Mouse (Mus musculus) layer of hippocampus, adult 2 months (tissue): Measurements from ENCODE around the gene Nrip2. TPM values are rescaled to one million over a fixed set of nuclear protein-coding genes. Genes with fewer than 3 reads are reported as not detected.

Source experiments
- DNase-seq, 2 experiments: peaks; one replicate each; pipeline ENCODE4 v3.0.0; 2022; ENCODE audit warnings: low spot score in 2 of 2
- H3K27ac ChIP-seq: fragments of 200-600 bp; 2 replicates; pipeline ENCODE4 v1.8.1; 2022
- H3K4me3 ChIP-seq: fragments of 200-600 bp; 2 replicates; pipeline ENCODE4 v1.8.1; 2022; ENCODE audit warnings: mild to moderate bottlenecking
- CTCF ChIP-seq: fragments of 200-600 bp; conservative IDR thresholded peaks from 2 replicates; pipeline ENCODE4 v1.8.1; 2022; ENCODE audit warnings: antibody characterized with exemption, mild to moderate bottlenecking, moderate library complexity
- total RNA-seq, 2 experiments: library from RNA; stranded (reverse); gene quantifications; 2 replicates each; pipeline ENCODE4 v1.2.3; 2021

Nrip2 gene
- total RNA-seq, 2 experiments from 2014 or later = 18.4 to 20.3 TPM

GRCm38 (mm10) chr6:128433566-128433965 is 34.5 kb downstream of the Nrip2 start:
- Histone ChIP-seq H3K4me3 (no peak overlapping the region), H3K27ac (no peak overlapping the region)
- TF ChIP-seq CTCF = no peak
- no peak for DNase-seq

- Histone ChIP-seq H3K4me3 (no peak overlapping the region), H3K27ac (no peak overlapping the region)
- DNase-seq = no peak
- no peak for TF ChIP-seq CTCF
Observed at GRCm38 (mm10) chr6:128435474-128435873, 36.4 kb downstream of the Nrip2 start.

- no peak overlapping the region; the same call in 1 of the 2 replicates for H3K4me3 ChIP-seq
- TF ChIP-seq CTCF = no peak
- no peak for DNase-seq
- no peak overlapping the region for H3K27ac ChIP-seq
Observed at GRCm38 (mm10) chr6:128436356-128437005, 37.4 kb downstream of the Nrip2 start.

- peak overlapping the region; percentile 96 for H3K27ac ChIP-seq
- peak overlapping the region; percentile 92 for H3K4me3 ChIP-seq
- DNase-seq = no peak
- TF ChIP-seq CTCF = no peak
Observed at GRCm38 (mm10) chr6:128437288-128437687, 38.2 kb downstream of the Nrip2 start.

GRCm38 (mm10) chr6:128437731-128438316 is 38.7 kb downstream of the Nrip2 start:
- Histone ChIP-seq H3K27ac (peak overlapping the region; percentile 96), H3K4me3 (peak overlapping the region; percentile 92)
- no peak for TF ChIP-seq CTCF
- DNase-seq = peak in 1 of 2 experiments; percentile 56

DNA sequence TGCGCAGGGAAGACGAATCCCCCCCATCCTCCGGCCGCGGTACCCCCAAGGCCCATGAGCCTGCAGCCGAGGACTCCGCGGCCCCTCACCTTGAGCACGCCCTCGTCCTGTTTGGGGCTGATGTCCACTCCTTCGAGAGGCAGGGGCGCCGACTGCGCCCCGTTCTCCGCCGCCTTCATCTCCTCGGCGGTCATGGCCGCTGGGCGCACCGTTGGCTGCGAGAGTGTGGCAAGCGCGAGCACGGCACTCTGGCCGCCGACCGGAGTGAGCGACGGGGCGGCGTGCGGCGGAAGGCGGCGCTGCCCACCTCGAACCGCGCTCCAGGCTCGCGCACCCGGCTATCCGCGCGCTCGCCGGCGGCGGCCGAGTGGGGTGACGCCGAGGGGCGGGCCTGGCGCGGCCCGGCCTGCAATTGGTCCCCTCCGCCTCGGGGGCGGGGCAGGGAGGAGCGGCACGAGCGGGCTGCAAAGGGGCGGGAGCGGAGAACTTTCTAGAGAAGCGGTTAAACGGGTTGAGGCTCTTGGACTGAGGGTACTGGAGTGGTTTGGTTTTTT is 39.3 kb downstream of the Nrip2 start, which contains the start of gene Fkbp4:
TSS of gene Fkbp4 (minus strand) at position 361 of the 554 bp plus-strand sequence.
- peak; percentile 93 for DNase-seq
- TF ChIP-seq CTCF = peak; percentile 33; the same call in 1 of the 2 replicates
- peak within 1 kb of the TSS; percentile 92 for H3K4me3 ChIP-seq
- peak within 1 kb of the TSS; percentile 96 for H3K27ac ChIP-seq

DNA sequence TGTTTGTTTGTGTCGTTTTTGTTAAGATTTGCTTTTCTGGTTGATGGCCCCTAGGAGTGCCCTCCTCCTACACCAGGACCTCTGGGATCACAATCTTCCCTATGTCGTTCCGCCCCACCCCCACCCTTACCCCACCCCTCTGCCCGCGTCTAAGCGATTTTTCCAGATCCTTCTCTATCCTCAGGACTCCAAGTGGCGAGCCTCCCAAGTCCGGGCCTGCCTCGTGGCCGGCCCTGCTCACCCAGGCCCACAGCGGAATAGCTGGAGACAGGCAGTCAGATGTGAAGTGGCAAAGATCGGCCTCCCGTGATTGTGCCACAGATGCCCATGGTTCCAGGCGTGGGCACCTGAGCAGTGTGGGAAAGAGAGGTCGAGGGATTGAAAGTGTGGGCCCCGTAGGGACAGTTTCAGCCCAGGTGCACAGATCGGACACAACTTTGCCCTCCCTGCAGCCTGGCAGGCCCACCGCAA is 39.8 kb downstream of the Nrip2 start:
- Histone ChIP-seq H3K27ac (peak overlapping the region; percentile 57), H3K4me3 (peak overlapping the region; percentile 92)
- no peak for DNase-seq
- no peak for TF ChIP-seq CTCF

DNA sequence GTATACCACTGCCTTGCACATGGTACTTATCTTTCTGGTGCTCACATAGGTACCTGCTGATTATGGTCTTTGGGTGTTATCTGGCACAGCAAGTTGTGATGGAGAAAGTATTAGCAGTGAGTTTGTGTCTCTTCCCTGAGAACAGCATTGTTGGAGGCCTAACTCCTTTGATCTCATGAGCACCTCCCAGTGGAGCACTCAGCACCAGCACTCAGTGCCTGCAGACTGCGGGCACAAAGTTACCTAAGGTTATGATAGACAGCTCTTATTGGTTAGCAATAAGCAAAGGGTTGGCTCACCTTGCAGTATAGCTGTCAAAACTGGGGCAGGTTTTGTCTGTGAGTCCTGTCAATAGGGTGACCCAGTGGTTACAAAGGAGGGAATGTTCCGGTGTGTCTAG is 41.1 kb downstream of the Nrip2 start:
- Histone ChIP-seq H3K4me3 (no peak overlapping the region), H3K27ac (no peak overlapping the region)
- no peak for DNase-seq
- TF ChIP-seq CTCF = peak; percentile 40

DNA sequence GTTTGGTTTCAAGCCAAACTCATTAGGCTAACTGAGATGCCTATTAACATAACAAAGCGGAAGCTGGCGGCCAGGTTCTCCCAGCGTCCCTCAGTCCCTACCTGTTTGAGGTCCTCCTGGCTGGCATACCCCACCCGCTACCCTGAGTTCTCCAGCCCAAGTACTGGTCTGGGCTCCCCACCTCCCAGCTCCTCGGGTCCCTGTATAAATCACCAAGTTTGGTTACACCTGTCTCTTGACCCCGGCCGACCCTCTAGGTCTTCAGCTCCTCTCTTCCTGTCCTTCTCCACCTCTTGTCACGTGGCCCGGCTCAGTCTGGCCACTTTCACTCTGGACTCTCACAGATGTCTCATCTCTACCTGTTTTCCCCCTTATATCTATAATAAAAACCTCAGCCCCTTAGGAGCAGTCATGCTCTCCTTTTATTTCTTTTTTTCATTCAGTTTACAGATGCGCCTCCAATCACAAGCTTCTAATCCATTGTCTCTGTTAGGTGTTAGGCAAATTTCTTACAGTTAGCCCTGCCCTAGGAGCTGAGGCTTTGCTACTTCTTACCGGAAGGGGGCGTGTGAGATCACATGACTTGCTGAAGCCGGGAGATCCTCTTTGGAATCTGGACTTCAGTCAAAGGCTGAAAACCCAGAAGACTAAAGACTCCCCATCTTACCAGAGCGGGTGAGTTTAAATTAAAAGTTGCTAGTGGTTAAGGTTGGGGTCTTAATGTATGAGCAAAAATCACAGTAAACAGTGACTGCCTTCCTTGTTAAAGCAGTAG is 46.9 kb downstream of the Nrip2 start:
- Histone ChIP-seq H3K4me3 (peak overlapping the region; percentile 5), H3K27ac (no peak overlapping the region)
- peak; percentile 52 to 63 for DNase-seq
- peak; percentile 88 for TF ChIP-seq CTCF

- no peak overlapping the region for H3K4me3 ChIP-seq
- no peak for TF ChIP-seq CTCF
- no peak for DNase-seq
- no peak overlapping the region for H3K27ac ChIP-seq
Observed at GRCm38 (mm10) chr6:128447063-128447462, 48.0 kb downstream of the Nrip2 start.

- Histone ChIP-seq H3K27ac (peak overlapping the region; percentile 70), H3K4me3 (no peak overlapping the region)
- no peak; the same call in 1 of the 2 replicates for TF ChIP-seq CTCF
- peak; percentile 60 to 65 for DNase-seq
Observed at GRCm38 (mm10) chr6:128455835-128456605, 56.9 kb downstream of the Nrip2 start.

DNA sequence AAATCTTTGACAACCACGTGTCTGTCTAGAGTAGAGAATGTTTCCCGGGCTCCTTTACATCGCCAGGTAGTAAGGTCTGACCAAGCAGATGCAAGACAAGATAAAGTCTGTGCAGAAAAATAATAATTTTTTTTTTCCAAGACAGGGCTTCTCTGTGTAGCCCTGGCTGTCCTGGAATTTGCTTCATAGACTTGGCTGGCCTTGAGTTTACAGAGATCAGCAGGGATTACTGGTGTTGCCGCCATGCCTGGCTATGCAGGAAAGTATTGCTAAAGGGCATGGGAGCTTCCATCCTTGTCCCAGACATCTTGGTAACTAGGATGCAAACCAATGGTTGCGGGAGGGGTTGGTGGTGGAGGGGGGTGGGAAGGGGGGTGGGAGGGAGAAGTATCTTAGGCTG is 58.1 kb downstream of the Nrip2 start:
- Histone ChIP-seq H3K4me3 (no peak overlapping the region), H3K27ac (no peak overlapping the region)
- TF ChIP-seq CTCF = no peak
- DNase-seq = no peak
